Comparison of ENCODE assay signal across 30 mouse cellular contexts in genomic region chr8:121003639-121004038, GRCm38 (mm10).
A peak's percentile ranks its signal among the peaks of the same experiment; 100 is the strongest.
DNase-seq lines count a peak whose midpoint lies in the region; ATAC-seq lines count a peak whose summit lies in the region.
"Had no signal": no experiment of that assay in that cellular context is flagged by ENCODE, and none has a peak within 500 bp of the region (broad histone marks: within the 10 kb centered on the region; RNA-seq: fewer than 3 reads in every experiment).

No protein-coding gene starts in this region.

- DNase-seq in kidney, adult 9 months: no peak
- DNase-seq in midbrain, embryonic 11.5 days (ENCODE audit: low spot score, missing footprints): peak; percentile 4
- DNase-seq in intestine, embryonic 14.5 days (ENCODE audit: low spot score): no peak
- no peak for DNase-seq in embryo, embryonic 10.5 days (ENCODE audit: low spot score)
- no peak for DNase-seq in limb, embryonic 10.5 days (ENCODE audit: low spot score)
- DNase-seq: adrenal gland, postnatal 14 days; cerebellum, adult 11 months; cerebellum, adult 9-11 months; gastrocnemius, postnatal 25 days; heart, adult 11 months; layer of hippocampus, adult 9-11 months; right cerebral cortex, adult 18-20 months; right cerebral cortex, postnatal 4 days; thymus, adult 18-20 months; thymus, postnatal 36 days had no signal

- WGBS in kidney, embryonic 15.5 days: 58% methylated on average over 2 of the region's 2 CpGs
- WGBS in midbrain, embryonic 11.5 days: 67% methylated on average over 2 of the region's 2 CpGs
- 81% methylated on average over 2 of the region's 2 CpGs for WGBS in midbrain, embryonic 13.5 days
- 36% methylated on average over 2 of the region's 2 CpGs for WGBS in intestine, embryonic 14.5 days
- WGBS in stomach, embryonic 15.5 days: 28% methylated on average over 2 of the region's 2 CpGs
- 49% methylated on average over 2 of the region's 2 CpGs for WGBS in limb, embryonic 10.5 days

- peaks cover 18% of the 10 kb centered on the region for H3K4me1 ChIP-seq in kidney, embryonic 15.5 days
- no peaks in the 10 kb centered on the region for H3K4me1 ChIP-seq in midbrain, embryonic 11.5 days (ENCODE audit: control insufficient read depth, insufficient read depth, low read length)
- H3K4me1 ChIP-seq in midbrain, embryonic 13.5 days (replicated peaks): no peaks in the 10 kb centered on the region
- peaks cover 18% of the 10 kb centered on the region for H3K4me1 ChIP-seq in intestine, embryonic 14.5 days (replicated peaks; ENCODE audit: control insufficient read depth, insufficient read depth, low read length)
- peaks cover 12% of the 10 kb centered on the region for H3K4me1 ChIP-seq in stomach, embryonic 15.5 days
- H3K4me1 ChIP-seq in limb, embryonic 10.5 days: peaks cover 28% of the 10 kb centered on the region
- H3K4me1 ChIP-seq: heart, embryonic 15.5 days; liver, embryonic 15.5 days; midbrain, embryonic 10.5 days; neural tube, embryonic 12.5 days had no signal

- 0 out of 2 replicates have a peak, but pooled peaks cover 4% of the 10 kb centered on the region for H3K9me3 ChIP-seq in kidney, embryonic 15.5 days (replicated peaks)
- no peaks in the 10 kb centered on the region for H3K9me3 ChIP-seq in midbrain, embryonic 11.5 days (ENCODE audit: control insufficient read depth, low read length)
- H3K9me3 ChIP-seq in midbrain, embryonic 13.5 days: 0 out of 2 replicates have a peak, but pooled peaks cover 7% of the 10 kb centered on the region
- H3K9me3 ChIP-seq in intestine, embryonic 14.5 days (ENCODE audit: control insufficient read depth, low read length): peaks cover 8% of the 10 kb centered on the region; the same call in 1 of the 2 replicates
- no peaks in the 10 kb centered on the region for H3K9me3 ChIP-seq in stomach, embryonic 15.5 days
- no peaks in the 10 kb centered on the region for H3K9me3 ChIP-seq in limb, embryonic 10.5 days (replicated peaks)
- H3K9me3 ChIP-seq: heart, embryonic 10.5 days; heart, embryonic 15.5 days; liver, embryonic 15.5 days had no signal

- H3K36me3 ChIP-seq in kidney, embryonic 15.5 days: no peaks in the 10 kb centered on the region
- no peaks in the 10 kb centered on the region for H3K36me3 ChIP-seq in midbrain, embryonic 11.5 days (ENCODE audit: control insufficient read depth, insufficient read depth, low read length)
- H3K36me3 ChIP-seq in midbrain, embryonic 13.5 days: no peaks in the 10 kb centered on the region
- no peaks in the 10 kb centered on the region for H3K36me3 ChIP-seq in intestine, embryonic 14.5 days (ENCODE audit: control insufficient read depth, insufficient read depth, low read length)
- H3K36me3 ChIP-seq in stomach, embryonic 15.5 days: no peaks in the 10 kb centered on the region
- H3K36me3 ChIP-seq in limb, embryonic 10.5 days: no peaks in the 10 kb centered on the region
- H3K36me3 ChIP-seq: forebrain, embryonic 10.5 days; forebrain, embryonic 15.5 days; heart, embryonic 10.5 days; heart, embryonic 15.5 days; limb, embryonic 12.5 days; liver, embryonic 15.5 days; midbrain, embryonic 10.5 days; neural tube, embryonic 12.5 days had no signal

- H3K27me3 ChIP-seq in kidney, embryonic 15.5 days: peaks cover 37% of the 10 kb centered on the region
- H3K27me3 ChIP-seq in midbrain, embryonic 11.5 days (ENCODE audit: control insufficient read depth, insufficient read depth, low read length): no peaks in the 10 kb centered on the region
- H3K27me3 ChIP-seq in midbrain, embryonic 13.5 days: no peaks in the 10 kb centered on the region; the same call in 1 of the 2 replicates
- no peaks in the 10 kb centered on the region for H3K27me3 ChIP-seq in intestine, embryonic 14.5 days (replicated peaks; ENCODE audit: control insufficient read depth, insufficient read depth, low read length)
- no peaks in the 10 kb centered on the region for H3K27me3 ChIP-seq in stomach, embryonic 15.5 days (replicated peaks)
- H3K27me3 ChIP-seq in limb, embryonic 10.5 days (ENCODE audit: low read depth, poor library complexity, severe bottlenecking): peaks cover 50% of the 10 kb centered on the region
- H3K27me3 ChIP-seq: forebrain, embryonic 15.5 days; liver, embryonic 15.5 days had no signal

- H3K9ac ChIP-seq in kidney, embryonic 15.5 days: no peak overlapping the region
- H3K9ac ChIP-seq in midbrain, embryonic 11.5 days (ENCODE audit: low read length): no peak overlapping the region
- no peak overlapping the region for H3K9ac ChIP-seq in midbrain, embryonic 13.5 days (replicated peaks)
- no peak overlapping the region for H3K9ac ChIP-seq in intestine, embryonic 14.5 days (ENCODE audit: low read length)
- H3K9ac ChIP-seq in stomach, embryonic 15.5 days: no peak overlapping the region
- H3K9ac ChIP-seq: forebrain, embryonic 15.5 days; heart, embryonic 15.5 days; hindbrain, embryonic 14.5 days; limb, embryonic 12.5 days; liver, embryonic 15.5 days; neural tube, embryonic 12.5 days had no signal

- H3K4me2 ChIP-seq in kidney, embryonic 15.5 days: no peak overlapping the region
- no peak overlapping the region for H3K4me2 ChIP-seq in midbrain, embryonic 11.5 days
- no peak overlapping the region for H3K4me2 ChIP-seq in midbrain, embryonic 13.5 days (replicated peaks)
- H3K4me2 ChIP-seq in intestine, embryonic 14.5 days (ENCODE audit: low read length): no peak overlapping the region
- H3K4me2 ChIP-seq in stomach, embryonic 15.5 days: no peak overlapping the region
- H3K4me2 ChIP-seq: forebrain, embryonic 15.5 days; heart, embryonic 15.5 days; hindbrain, embryonic 14.5 days; limb, embryonic 12.5 days; liver, embryonic 15.5 days; neural tube, embryonic 12.5 days had no signal

- ATAC-seq in kidney, embryonic 15.5 days (replicated peaks; ENCODE audit: low FRiP score): no peak
- no peak for ATAC-seq in midbrain, embryonic 11.5 days (ENCODE audit: low FRiP score)
- ATAC-seq in midbrain, embryonic 13.5 days: no peak
- ATAC-seq in intestine, embryonic 14.5 days (replicated peaks; ENCODE audit: low FRiP score, low TSS enrichment, low read depth): no peak
- ATAC-seq in stomach, embryonic 15.5 days (ENCODE audit: insufficient read depth, low FRiP score, low read depth): 0 out of 2 replicates have a peak, but pooled peaks have one; percentile 18
- ATAC-seq: CD4-positive, CD25-positive, alpha-beta regulatory T cell, adult 4 months; forebrain, embryonic 15.5 days; inflammation-experienced regulatory T-cells, adult 6 months had no signal

- peak overlapping the region; percentile 54 for H3K27ac ChIP-seq in kidney, embryonic 15.5 days
- H3K27ac ChIP-seq in midbrain, embryonic 11.5 days (ENCODE audit: low read depth, low read length): no peak overlapping the region
- H3K27ac ChIP-seq in midbrain, embryonic 13.5 days: no peak overlapping the region
- peak overlapping the region; percentile 79 for H3K27ac ChIP-seq in intestine, embryonic 14.5 days (ENCODE audit: low read depth)
- H3K27ac ChIP-seq in stomach, embryonic 15.5 days: peak overlapping the region; percentile 82
- no peak overlapping the region for H3K27ac ChIP-seq in limb, embryonic 10.5 days
- H3K27ac ChIP-seq: forebrain, embryonic 10.5 days; forebrain, embryonic 15.5 days; heart, embryonic 15.5 days; limb, embryonic 12.5 days; liver, embryonic 15.5 days; midbrain, embryonic 10.5 days; neural tube, embryonic 12.5 days had no signal

- no peak overlapping the region for H3K4me3 ChIP-seq in kidney, embryonic 15.5 days (replicated peaks)
- no peak overlapping the region for H3K4me3 ChIP-seq in midbrain, embryonic 11.5 days (ENCODE audit: low read depth, low read length)
- no peak overlapping the region for H3K4me3 ChIP-seq in midbrain, embryonic 13.5 days (replicated peaks)
- no peak overlapping the region for H3K4me3 ChIP-seq in intestine, embryonic 14.5 days (ENCODE audit: low read depth, low read length)
- no peak overlapping the region for H3K4me3 ChIP-seq in stomach, embryonic 15.5 days (replicated peaks)
- H3K4me3 ChIP-seq in limb, embryonic 10.5 days: no peak overlapping the region
- H3K4me3 ChIP-seq: forebrain, embryonic 10.5 days; forebrain, embryonic 15.5 days; heart, embryonic 10.5 days; heart, embryonic 15.5 days; limb, embryonic 12.5 days; liver, embryonic 15.5 days; midbrain, embryonic 10.5 days; myocyte; neural tube, embryonic 12.5 days had no signal

Comparison
In these comparisons a context has a peak if more than half of its experiments do, and no peak if none do; other contexts are left out.
1. H3K27ac ChIP-seq: peak in kidney, embryonic 15.5 days (single experiment), intestine, embryonic 14.5 days (single experiment) and stomach, embryonic 15.5 days (single experiment); none in midbrain, embryonic 11.5 days (single experiment), midbrain, embryonic 13.5 days (single experiment) and limb, embryonic 10.5 days (single experiment).